Mouse (Mus musculus): ENCODE results near the gene Cfap36. TPM values are rescaled to one million over a fixed set of nuclear protein-coding genes. Genes with fewer than 3 reads are reported as not detected.

Gene Cfap36
- polyA plus RNA-seq, 1 experiment = 17.6 TPM

GRCm38 (mm10) chr11:29241961-29242360 lies 5.2 kb downstream of the Cfap36 start:
- TF ChIP-seq MYOD1 (IDR thresholded peaks at IDR 0.05; ENCODE audit: control insufficient read depth in 1 of 3, insufficient read length in 2 of 3, low read depth in 2 of 3) (peak; percentile 10 to 66 (median 26)), MAX (IDR thresholded peaks at IDR 0.05; ENCODE audit: low read depth) (no peak)
- no peak overlapping the region for H3K4me3 ChIP-seq
- no peak overlapping the region for H3K4me2 ChIP-seq (ENCODE audit: low read depth)
- no peaks in the 10 kb centered on the region for H3K36me3 ChIP-seq (ENCODE audit: control insufficient read depth, insufficient read depth)
- no peak overlapping the region for H3ac ChIP-seq (ENCODE audit: control insufficient read depth, insufficient read length)
- no peaks in the 10 kb centered on the region for H3K27me3 ChIP-seq (ENCODE audit: control insufficient read depth, insufficient read depth, insufficient read length)
- peaks cover 8% of the 10 kb centered on the region for H3K79me2 ChIP-seq (ENCODE audit: control insufficient read depth, insufficient read depth)

- Histone ChIP-seq H3K4me2 (ENCODE audit: low read depth) (no peak overlapping the region), H3K79me2 (ENCODE audit: control insufficient read depth, insufficient read depth) (no peaks in the 10 kb centered on the region), H3ac (ENCODE audit: control insufficient read depth, insufficient read length) (no peak overlapping the region), H3K27me3 (ENCODE audit: control insufficient read depth, insufficient read depth, insufficient read length) (no peaks in the 10 kb centered on the region), H3K4me3 (no peak overlapping the region), H3K36me3 (ENCODE audit: control insufficient read depth, insufficient read depth) (no peaks in the 10 kb centered on the region)
- no peak for TF ChIP-seq MAX (IDR thresholded peaks at IDR 0.05; ENCODE audit: low read depth)
- TF ChIP-seq TCF12 (IDR thresholded peaks at IDR 0.05; ENCODE audit: insufficient read depth, poor library complexity, severe bottlenecking) = no peak
- no peak for TF ChIP-seq USF1 (IDR thresholded peaks at IDR 0.05; ENCODE audit: low read depth)
- no peak for TF ChIP-seq MYOG (IDR thresholded peaks at IDR 0.05; ENCODE audit: control insufficient read depth in 1 of 3, insufficient read depth in 1 of 3, insufficient read length in 2 of 3, low read depth in 2 of 3)
- TF ChIP-seq SRF (IDR thresholded peaks at IDR 0.05; ENCODE audit: control insufficient read depth, insufficient read length, low read depth) = no peak
- TF ChIP-seq TCF3 (IDR thresholded peaks at IDR 0.05; ENCODE audit: insufficient read length, low read depth) = no peak
- no peak for TF ChIP-seq REST (IDR thresholded peaks at IDR 0.05; ENCODE audit: insufficient read depth, insufficient read length)
- no peak for TF ChIP-seq POLR2A (IDR thresholded peaks at IDR 0.05; ENCODE audit: insufficient read length, low read depth)
- TF ChIP-seq E2F4 (IDR thresholded peaks at IDR 0.05; ENCODE audit: insufficient read depth) = no peak
- no peak for TF ChIP-seq POLR2AphosphoS2 (IDR thresholded peaks at IDR 0.05; ENCODE audit: insufficient read length, low read depth)
- TF ChIP-seq CEBPB (IDR thresholded peaks at IDR 0.05; ENCODE audit: insufficient read depth, poor library complexity, severe bottlenecking) = no peak
- TF ChIP-seq MYOD1 (IDR thresholded peaks at IDR 0.05; ENCODE audit: control insufficient read depth in 1 of 3, insufficient read length in 2 of 3, low read depth in 2 of 3) = no peak
Observed at GRCm38 (mm10) chr11:29239353-29239752, 7.9 kb downstream of the Cfap36 start.

- Histone ChIP-seq H3K79me2 (ENCODE audit: control insufficient read depth, insufficient read depth) (no peaks in the 10 kb centered on the region), H3K4me3 (no peak overlapping the region), H3K36me3 (ENCODE audit: control insufficient read depth, insufficient read depth) (peaks cover under 1% of the 10 kb centered on the region), H3ac (ENCODE audit: control insufficient read depth, insufficient read length) (no peak overlapping the region), H3K27me3 (ENCODE audit: control insufficient read depth, insufficient read depth, insufficient read length) (no peaks in the 10 kb centered on the region), H3K4me2 (ENCODE audit: low read depth) (no peak overlapping the region)
- TF ChIP-seq MYOG (IDR thresholded peaks at IDR 0.05; ENCODE audit: control insufficient read depth in 1 of 3, insufficient read depth in 1 of 3, insufficient read length in 2 of 3, low read depth in 2 of 3) (no peak), USF1 (IDR thresholded peaks at IDR 0.05; ENCODE audit: low read depth) (no peak), MAX (IDR thresholded peaks at IDR 0.05; ENCODE audit: low read depth) (no peak), TCF12 (IDR thresholded peaks at IDR 0.05; ENCODE audit: insufficient read depth, poor library complexity, severe bottlenecking) (no peak)
Observed at GRCm38 (mm10) chr11:29238551-29238950, 8.7 kb downstream of the Cfap36 start.

DNA sequence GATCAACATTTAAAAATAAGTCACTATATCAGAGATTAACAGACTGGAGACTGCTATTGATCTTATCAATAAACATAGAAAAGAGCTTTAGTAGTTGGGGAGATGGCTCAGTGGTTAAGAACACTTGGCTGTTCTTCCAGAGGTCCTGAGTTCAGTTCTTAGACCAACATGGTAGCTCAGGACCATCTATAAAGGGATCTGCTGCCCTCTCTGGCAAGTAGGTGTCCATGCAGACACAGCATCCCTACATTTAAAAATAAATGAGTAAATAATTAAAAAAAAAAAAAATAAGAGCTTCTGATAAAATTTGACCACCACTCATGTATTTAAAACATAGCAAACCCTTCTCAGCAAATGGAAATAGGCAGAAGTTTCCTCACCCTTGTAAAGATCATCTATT lies 9.2 kb downstream of the Cfap36 start:
- Histone ChIP-seq H3K4me3 (no peak overlapping the region), H3K4me2 (ENCODE audit: low read depth) (no peak overlapping the region), H3ac (ENCODE audit: control insufficient read depth, insufficient read length) (no peak overlapping the region), H3K36me3 (ENCODE audit: control insufficient read depth, insufficient read depth) (peaks cover 6% of the 10 kb centered on the region), H3K79me2 (ENCODE audit: control insufficient read depth, insufficient read depth) (no peaks in the 10 kb centered on the region), H3K27me3 (ENCODE audit: control insufficient read depth, insufficient read depth, insufficient read length) (no peaks in the 10 kb centered on the region)
- TF ChIP-seq E2F4 (IDR thresholded peaks at IDR 0.05; ENCODE audit: insufficient read depth) = no peak
- TF ChIP-seq SRF (IDR thresholded peaks at IDR 0.05; ENCODE audit: control insufficient read depth, insufficient read length, low read depth) = no peak
- TF ChIP-seq TCF12 (IDR thresholded peaks at IDR 0.05; ENCODE audit: insufficient read depth, poor library complexity, severe bottlenecking) = no peak
- TF ChIP-seq POLR2A (IDR thresholded peaks at IDR 0.05; ENCODE audit: insufficient read length, low read depth) = no peak
- TF ChIP-seq POLR2AphosphoS2 (IDR thresholded peaks at IDR 0.05; ENCODE audit: insufficient read length, low read depth) = no peak
- TF ChIP-seq REST (IDR thresholded peaks at IDR 0.05; ENCODE audit: insufficient read depth, insufficient read length) = no peak
- no peak for TF ChIP-seq USF1 (IDR thresholded peaks at IDR 0.05; ENCODE audit: low read depth)
- no peak for TF ChIP-seq MAX (IDR thresholded peaks at IDR 0.05; ENCODE audit: low read depth)
- no peak for TF ChIP-seq CEBPB (IDR thresholded peaks at IDR 0.05; ENCODE audit: insufficient read depth, poor library complexity, severe bottlenecking)

- Histone ChIP-seq H3K36me3 (ENCODE audit: control insufficient read depth, insufficient read depth) (peaks cover 11% of the 10 kb centered on the region), H3K4me3 (no peak overlapping the region), H3K27me3 (ENCODE audit: control insufficient read depth, insufficient read depth, insufficient read length) (no peaks in the 10 kb centered on the region), H3K4me2 (ENCODE audit: low read depth) (no peak overlapping the region), H3K79me2 (ENCODE audit: control insufficient read depth, insufficient read depth) (no peaks in the 10 kb centered on the region), H3ac (ENCODE audit: control insufficient read depth, insufficient read length) (no peak overlapping the region)
- TF ChIP-seq TCF12 (IDR thresholded peaks at IDR 0.05; ENCODE audit: insufficient read depth, poor library complexity, severe bottlenecking) (no peak), CEBPB (IDR thresholded peaks at IDR 0.05; ENCODE audit: insufficient read depth, poor library complexity, severe bottlenecking) (no peak)
Observed at GRCm38 (mm10) chr11:29237364-29237763, 9.8 kb downstream of the Cfap36 start.

- Histone ChIP-seq H3ac (ENCODE audit: control insufficient read depth, insufficient read length) (no peak overlapping the region), H3K79me2 (ENCODE audit: control insufficient read depth, insufficient read depth) (no peaks in the 10 kb centered on the region), H3K36me3 (ENCODE audit: control insufficient read depth, insufficient read depth) (peaks cover 34% of the 10 kb centered on the region), H3K4me3 (no peak overlapping the region), H3K27me3 (ENCODE audit: control insufficient read depth, insufficient read depth, insufficient read length) (no peaks in the 10 kb centered on the region), H3K4me2 (ENCODE audit: low read depth) (no peak overlapping the region)
- TF ChIP-seq USF1 (IDR thresholded peaks at IDR 0.05; ENCODE audit: low read depth) (no peak), TCF12 (IDR thresholded peaks at IDR 0.05; ENCODE audit: insufficient read depth, poor library complexity, severe bottlenecking) (no peak), POLR2A (IDR thresholded peaks at IDR 0.05; ENCODE audit: insufficient read length, low read depth) (no peak), POLR2AphosphoS2 (IDR thresholded peaks at IDR 0.05; ENCODE audit: insufficient read length, low read depth) (no peak), MAX (IDR thresholded peaks at IDR 0.05; ENCODE audit: low read depth) (no peak), REST (IDR thresholded peaks at IDR 0.05; ENCODE audit: insufficient read depth, insufficient read length) (no peak), SRF (IDR thresholded peaks at IDR 0.05; ENCODE audit: control insufficient read depth, insufficient read length, low read depth) (no peak), TCF3 (IDR thresholded peaks at IDR 0.05; ENCODE audit: insufficient read length, low read depth) (no peak), E2F4 (IDR thresholded peaks at IDR 0.05; ENCODE audit: insufficient read depth) (no peak), MYOD1 (IDR thresholded peaks at IDR 0.05; ENCODE audit: control insufficient read depth in 1 of 3, insufficient read length in 2 of 3, low read depth in 2 of 3) (no peak), CEBPB (IDR thresholded peaks at IDR 0.05; ENCODE audit: insufficient read depth, poor library complexity, severe bottlenecking) (no peak), MYOG (IDR thresholded peaks at IDR 0.05; ENCODE audit: control insufficient read depth in 1 of 3, insufficient read depth in 1 of 3, insufficient read length in 2 of 3, low read depth in 2 of 3) (no peak)
Observed at GRCm38 (mm10) chr11:29233569-29233968, 13.6 kb downstream of the Cfap36 start.
